Mouse (Mus musculus): ENCODE data around the gene Cacna1d.

Gene Cacna1d

DNA sequence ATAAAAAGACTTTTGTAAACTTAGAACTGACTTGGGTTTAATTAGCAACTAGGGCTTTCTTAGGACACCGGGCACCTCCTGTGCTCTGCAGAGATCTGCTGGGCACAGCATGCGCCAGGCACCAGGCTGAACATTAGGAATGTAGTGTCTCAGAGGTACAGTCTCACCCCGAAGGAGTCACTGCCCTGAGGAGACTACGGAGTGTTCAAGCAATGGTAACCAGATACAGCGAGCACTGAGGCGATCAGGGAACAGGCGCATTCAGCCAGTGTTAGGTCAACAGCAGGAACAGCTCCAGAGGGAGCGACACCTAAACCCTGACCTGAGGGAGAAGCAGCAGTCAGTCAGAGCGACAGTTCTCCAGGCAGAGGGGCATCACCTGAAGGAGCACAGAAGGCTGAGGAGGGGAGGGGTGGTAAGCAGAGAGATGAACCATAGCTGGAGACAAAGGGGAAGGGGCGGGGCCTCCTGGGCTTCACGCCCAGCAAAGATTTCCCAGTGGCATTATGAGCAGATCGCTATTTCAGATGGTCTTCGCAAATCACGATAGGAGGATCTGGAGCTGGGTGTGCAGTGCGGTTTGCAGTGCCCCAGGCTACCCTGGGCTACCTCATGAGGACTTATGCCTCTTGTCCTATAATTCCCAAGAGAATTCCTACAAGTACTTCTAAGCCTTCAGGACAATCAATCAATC lies 413.0 kb downstream of the Cacna1d start:
- no peak for DNase-seq (ENCODE audit: low spot score)

DNA sequence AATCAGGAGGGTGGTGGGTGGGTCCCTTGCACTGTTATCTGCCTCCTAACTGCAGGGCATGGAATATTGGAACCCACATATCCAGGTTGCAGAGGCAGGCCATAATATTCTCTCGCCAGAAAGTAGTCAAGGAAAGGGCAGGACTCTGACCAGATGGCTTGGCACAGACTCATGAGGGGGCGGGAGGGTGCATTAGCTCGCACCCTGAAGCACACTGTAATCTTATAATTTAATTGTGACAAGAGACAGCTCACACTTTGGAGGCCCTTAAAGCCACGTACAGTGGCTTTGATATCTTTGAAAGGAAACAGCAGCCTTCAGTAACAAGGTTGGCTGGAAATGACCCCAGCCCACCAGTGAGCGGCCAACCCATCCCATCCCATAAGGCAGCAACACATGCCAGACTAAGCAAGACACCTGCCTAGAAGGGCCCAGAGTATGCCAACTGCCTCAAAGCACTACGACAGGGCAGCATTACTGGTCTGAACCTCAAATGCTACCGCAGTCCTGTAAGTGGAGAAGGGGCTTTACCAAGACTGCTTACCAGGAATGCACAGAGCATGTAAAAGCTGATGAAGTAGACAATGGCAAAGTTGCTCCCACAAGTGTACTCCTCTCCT lies 415.9 kb downstream of the Cacna1d start:
- DNase-seq (ENCODE audit: low spot score), result no peak

GRCm38 (mm10) chr14:30068566-30068965 lies 422.7 kb downstream of the Cacna1d start:
- DNase-seq (ENCODE audit: low spot score), result no peak

- DNase-seq (ENCODE audit: low spot score), result no peak
Observed at GRCm38 (mm10) chr14:30066752-30067151, 424.5 kb downstream of the Cacna1d start.

GRCm38 (mm10) chr14:30064864-30065263 lies 426.4 kb downstream of the Cacna1d start:
- DNase-seq (ENCODE audit: low spot score), result no peak

DNA sequence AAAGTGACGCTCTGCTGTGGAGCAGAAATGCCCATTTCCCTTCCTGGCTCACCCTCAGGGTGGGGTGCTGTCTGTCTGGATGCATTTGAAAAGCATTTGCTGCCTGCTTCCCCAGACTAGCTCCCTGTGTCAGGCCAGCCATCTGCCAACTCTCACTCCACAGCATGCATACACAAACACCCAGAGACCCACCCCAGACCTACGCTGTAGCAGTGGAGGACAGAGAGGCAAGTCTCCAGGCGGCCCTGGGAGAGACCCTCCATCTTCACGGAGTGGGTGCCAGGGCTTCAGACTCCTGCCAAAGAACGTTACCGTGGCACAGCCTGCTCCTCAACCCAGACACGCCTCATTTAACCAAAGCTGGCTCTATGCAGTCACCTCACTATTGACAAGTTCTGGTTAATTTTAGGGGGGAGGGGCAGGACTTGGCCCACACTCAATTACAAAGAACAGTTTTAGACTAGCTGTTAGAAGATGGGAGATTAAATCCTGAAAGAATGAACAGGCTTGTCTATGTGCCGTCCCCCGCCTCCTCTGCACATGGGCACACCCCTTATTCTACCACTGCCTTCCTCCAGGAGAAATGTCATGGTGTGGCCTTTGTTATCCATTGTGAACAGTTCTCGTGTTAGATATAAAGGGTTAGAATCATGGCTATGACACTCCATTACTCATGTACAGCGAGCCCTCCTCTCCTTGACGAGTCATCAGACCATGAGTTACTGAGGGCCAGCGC lies 435.1 kb downstream of the Cacna1d start:
- DNase-seq (ENCODE audit: low spot score), result peak; percentile 17

DNA sequence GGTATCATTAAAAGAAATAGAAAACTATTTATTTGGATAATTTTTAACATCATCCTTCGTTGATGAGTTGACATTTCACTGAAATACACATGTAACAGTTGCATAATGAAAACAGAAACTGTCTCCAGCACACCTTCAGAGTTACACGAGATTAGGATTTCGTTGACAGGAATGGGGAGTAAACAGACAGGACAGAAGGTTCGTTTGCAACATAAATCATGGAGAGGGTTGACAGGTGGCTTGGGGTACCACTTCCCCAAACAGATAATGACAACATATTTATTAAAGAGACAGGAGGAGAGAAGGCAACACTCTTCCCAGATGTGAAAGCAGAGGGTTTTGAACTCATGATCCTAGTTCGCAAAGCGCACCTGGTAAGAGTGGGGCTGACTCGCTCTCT lies 436.3 kb downstream of the Cacna1d start:
- DNase-seq (ENCODE audit: low spot score), result no peak

DNA sequence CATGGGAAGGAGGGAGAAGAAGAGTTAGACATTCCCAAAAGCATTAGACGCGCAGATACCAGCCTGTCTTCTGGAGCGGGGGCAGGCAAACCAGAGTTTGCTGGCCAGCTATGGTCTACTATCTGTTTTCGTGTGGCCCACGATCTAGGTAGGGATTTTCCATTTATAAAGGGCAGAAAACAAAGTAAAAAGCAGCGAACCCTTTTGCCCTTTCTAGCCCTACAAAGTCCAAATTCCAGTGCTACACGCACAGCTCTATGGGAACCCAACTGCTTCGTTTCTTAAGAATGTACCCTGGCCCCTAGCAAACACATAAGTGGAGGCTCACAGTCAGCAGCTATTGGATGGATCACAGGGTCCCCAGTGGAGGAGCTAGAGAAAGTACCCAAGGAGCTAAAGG lies 441.0 kb downstream of the Cacna1d start:
- DNase-seq (ENCODE audit: low spot score), result no peak

GRCm38 (mm10) chr14:30048049-30048448 lies 443.2 kb downstream of the Cacna1d start:
- no peak for DNase-seq (ENCODE audit: low spot score)

DNA sequence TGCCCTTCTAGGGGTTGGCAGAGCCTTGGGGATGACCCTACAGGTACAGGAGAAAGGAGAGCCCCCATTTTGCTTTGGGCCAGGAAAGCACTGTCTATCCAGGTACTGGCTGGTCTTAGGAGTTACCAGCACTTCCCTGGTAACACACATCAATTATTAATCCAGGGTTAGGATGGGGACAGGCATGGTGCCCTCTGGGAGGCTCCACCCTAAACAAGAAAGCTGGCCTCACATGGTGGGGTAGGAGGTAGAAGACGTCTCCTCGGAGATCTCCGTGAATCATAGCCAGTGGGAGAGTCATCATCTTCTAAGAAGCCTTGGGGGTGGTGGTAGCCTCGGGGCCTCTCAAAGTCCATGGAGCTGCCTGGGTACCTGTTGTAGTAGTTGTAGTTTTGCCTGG lies 444.3 kb downstream of the Cacna1d start:
- no peak for DNase-seq (ENCODE audit: low spot score)

- DNase-seq (ENCODE audit: low spot score), result no peak
Observed at GRCm38 (mm10) chr14:30045704-30046220, 445.5 kb downstream of the Cacna1d start.

- no peak for DNase-seq (ENCODE audit: low spot score)
Observed at GRCm38 (mm10) chr14:30045239-30045638, 446.0 kb downstream of the Cacna1d start.

DNA sequence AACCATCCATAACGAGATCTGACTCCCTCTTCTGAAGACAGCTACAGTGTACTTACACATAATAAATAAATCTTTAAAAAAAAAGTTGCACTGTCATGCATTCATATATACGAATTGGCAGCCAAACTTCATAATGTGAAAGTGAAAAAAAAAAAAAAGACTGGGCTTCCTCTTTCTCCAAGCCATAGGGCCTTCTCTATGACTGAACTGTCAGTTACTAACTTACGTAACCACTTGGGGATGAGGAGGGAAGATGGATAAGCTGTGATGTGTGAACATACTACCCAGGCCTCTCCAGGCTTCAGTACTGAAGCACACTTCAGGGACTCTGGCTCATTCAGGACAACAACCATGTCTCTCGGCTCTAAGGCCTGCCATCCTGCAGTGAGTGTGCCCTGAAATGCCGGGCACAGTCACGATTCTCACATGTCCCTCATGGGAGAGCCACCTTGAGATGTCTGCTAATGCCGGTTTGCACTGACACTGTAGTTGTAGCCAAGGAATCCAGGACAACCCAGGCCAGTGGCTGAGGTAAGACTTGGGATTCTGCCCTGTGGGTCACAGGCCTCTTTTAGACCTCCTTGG lies 447.8 kb downstream of the Cacna1d start:
- DNase-seq (ENCODE audit: low spot score), result no peak

DNA sequence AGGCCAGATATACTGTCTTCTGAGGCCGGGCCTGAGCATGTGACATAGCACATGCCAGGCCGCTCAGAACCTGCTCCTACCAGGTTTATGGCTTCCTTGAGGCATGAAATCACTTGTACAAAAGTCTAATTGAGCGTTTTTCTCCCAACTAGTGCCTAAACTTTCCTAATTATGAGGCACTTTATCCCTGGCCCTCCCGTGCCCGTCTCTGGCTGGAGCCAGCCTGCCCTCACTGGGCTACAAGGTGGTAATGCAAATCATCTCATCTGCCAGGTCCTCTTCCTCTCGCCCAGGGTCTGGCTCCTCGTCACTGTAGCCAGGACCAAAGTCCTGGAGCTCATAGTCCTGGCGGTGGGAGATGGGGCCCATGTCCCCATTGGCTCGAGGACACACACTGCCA lies 449.4 kb downstream of the Cacna1d start:
- DNase-seq (ENCODE audit: low spot score), result no peak

DNA sequence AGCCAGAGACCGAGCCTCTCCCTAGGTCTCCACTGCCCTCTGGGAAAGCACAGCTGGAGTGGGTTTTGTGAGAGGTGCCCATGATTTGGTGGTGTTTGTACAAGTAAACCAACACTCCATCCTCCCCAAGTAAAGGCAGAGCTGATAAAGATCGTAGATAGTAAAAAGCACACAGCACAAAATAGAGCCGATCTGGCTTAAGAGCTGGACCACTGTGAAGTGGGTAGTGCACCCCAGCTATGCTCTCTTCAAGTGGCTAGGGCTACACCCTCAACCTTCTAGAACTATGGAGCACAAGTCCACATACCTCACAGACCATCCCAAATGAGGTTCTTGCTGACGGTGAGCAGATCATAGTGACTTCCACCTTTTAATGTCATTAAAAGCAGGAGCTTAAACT lies 451.8 kb downstream of the Cacna1d start:
- no peak for DNase-seq (ENCODE audit: low spot score)

GRCm38 (mm10) chr14:30038431-30038830 lies 452.8 kb downstream of the Cacna1d start:
- peak; percentile 52 for DNase-seq (ENCODE audit: low spot score)

DNA sequence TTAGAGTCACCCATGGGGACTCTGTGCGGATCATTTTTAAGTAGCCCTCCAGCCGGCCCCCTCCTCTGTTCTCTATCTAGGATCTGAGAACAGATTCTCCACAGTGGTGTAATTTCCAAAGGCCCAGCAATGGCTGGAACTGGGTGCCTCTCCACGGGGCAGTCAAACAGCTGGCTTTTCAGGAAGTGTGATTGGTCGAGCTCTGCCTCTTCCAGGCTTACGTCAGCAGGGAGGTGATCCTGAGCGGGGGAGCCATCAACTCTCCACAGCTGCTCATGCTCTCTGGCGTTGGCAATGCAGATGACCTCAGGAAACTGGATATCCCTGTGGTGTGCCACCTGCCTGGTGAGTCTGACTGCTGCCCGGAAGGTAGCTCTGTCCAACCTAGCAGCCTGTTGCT lies 457.9 kb downstream of the Cacna1d start:
- DNase-seq (ENCODE audit: low spot score), result no peak

GRCm38 (mm10) chr14:30027378-30027777 lies 463.9 kb downstream of the Cacna1d start:
- no peak for DNase-seq (ENCODE audit: low spot score)

DNA sequence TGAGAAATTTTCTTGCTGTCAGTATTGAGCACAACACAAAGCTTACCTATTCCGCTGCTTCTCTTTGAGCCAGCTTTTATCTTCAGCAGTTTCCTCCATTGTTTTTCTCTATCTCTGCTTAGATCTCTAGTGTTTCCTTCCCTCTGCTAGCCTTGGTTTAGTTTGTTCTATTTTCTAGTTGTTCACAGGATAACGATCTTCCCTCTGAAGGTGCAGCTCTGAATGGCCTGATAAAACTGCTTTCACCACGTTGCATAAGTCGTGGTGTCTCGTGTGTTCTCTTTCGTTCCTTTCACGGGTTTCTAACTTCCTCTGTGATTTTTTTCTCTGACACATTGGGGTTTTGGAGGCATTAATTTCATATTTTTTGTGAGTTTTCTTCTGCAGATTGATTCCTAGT lies 466.9 kb downstream of the Cacna1d start:
- no peak for DNase-seq (ENCODE audit: low spot score)

DNA sequence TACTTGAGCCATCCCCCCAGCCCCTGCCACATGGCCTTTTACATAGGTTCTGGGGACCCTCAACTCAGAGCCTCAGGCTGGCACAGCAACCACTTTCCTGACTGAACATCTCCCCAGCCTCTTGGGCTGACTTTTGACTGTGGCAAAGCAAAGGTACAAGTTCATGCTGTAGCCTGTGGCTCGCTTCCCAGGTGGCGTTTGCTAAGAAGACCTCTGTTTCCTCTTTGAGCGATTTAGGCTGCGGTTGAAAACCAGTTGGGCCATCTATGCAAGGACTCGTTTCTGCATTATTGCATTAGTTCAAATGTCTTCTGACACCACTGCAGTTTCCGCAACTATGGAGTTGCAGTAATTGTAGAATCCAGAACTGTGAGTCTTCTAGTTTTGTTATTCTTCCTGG lies 468.8 kb downstream of the Cacna1d start:
- no peak for DNase-seq (ENCODE audit: low spot score)

GRCm38 (mm10) chr14:30019792-30020575 lies 471.3 kb downstream of the Cacna1d start:
- DNase-seq (ENCODE audit: low spot score), result no peak

DNA sequence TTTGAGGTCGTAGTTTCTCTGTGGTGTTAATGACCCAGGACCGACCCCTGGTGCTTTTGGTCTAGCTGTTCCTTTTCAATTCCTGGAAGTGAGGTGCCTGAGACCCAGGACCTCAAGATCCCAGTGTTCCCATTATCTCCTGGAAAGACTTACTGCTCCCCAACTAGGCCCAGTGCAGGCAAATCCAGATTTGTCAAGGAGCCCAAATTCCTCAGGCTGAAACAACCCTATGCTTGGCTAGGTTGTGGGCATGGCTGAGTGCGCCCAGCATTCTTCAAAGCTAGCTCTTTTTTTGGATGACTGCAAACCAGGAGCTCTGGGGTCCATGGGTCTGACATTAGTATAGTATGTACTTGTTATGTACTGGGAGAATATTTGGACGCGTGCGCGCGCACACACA lies 471.9 kb downstream of the Cacna1d start:
- no peak for DNase-seq (ENCODE audit: low spot score)
